Mouse (Mus musculus) liver, embryonic 16.5 days (tissue): ENCODE measurements around the gene Atp13a3. TPM values are rescaled to one million over a fixed set of nuclear protein-coding genes. Genes with fewer than 3 reads are reported as not detected.
"Not testable (repeated sequence)": the region's sequence is repeated elsewhere in the genome, so short reads cannot be mapped to it uniquely, and the experiment has no call there.

Experiments
- ATAC-seq: fragments of 200-750 bp; cut with Nextera tagmentation; 2 replicates; pipeline ENCODE4 v1.8.0; 2017; ENCODE audit warnings: low read depth, mild to moderate bottlenecking, moderate number of reproducible peaks, moderate library complexity
- H3K27ac ChIP-seq: fragments of 300-500 bp; sonication (generic); 2 replicates; pipeline ENCODE4 v1.5.1; 2014; ENCODE audit warnings: mild to moderate bottlenecking, low read length
- H3K27me3 ChIP-seq: fragments of 300-500 bp; sonication (generic); 2 replicates; pipeline ENCODE4 v1.6.1; 2014; ENCODE audit warnings: low read depth, low read length, mixed read lengths; ENCODE audit not compliant: control insufficient read depth, insufficient read depth
- H3K36me3 ChIP-seq: fragments of 300-500 bp; sonication (generic); 2 replicates; pipeline ENCODE4 v1.6.1; 2014; ENCODE audit warnings: mild to moderate bottlenecking; ENCODE audit not compliant: control insufficient read depth, insufficient read depth
- H3K4me1 ChIP-seq: fragments of 300-500 bp; sonication (generic); 2 replicates; pipeline ENCODE4 v1.6.1; 2014; ENCODE audit warnings: low read depth, low read length, mixed read lengths; ENCODE audit not compliant: control insufficient read depth
- H3K4me2 ChIP-seq: fragments of 300-500 bp; sonication (generic); 2 replicates; pipeline ENCODE4 v1.6.1; 2014; ENCODE audit warnings: low read depth, low read length, mixed read lengths
- H3K4me3 ChIP-seq: fragments of 300-500 bp; sonication (generic); 2 replicates; pipeline ENCODE4 v1.5.1; 2014; ENCODE audit warnings: low read depth, mild to moderate bottlenecking, low read length
- H3K9ac ChIP-seq: fragments of 300-500 bp; sonication (generic); 2 replicates; pipeline ENCODE4 v1.6.1; 2014; ENCODE audit warnings: low read depth, low read length
- H3K9me3 ChIP-seq: fragments of 300-500 bp; sonication (generic); replicated peaks from 2 replicates; pipeline ENCODE4 v1.6.1; 2016; ENCODE audit warnings: low read length; ENCODE audit not compliant: control insufficient read depth
- WGBS: fragments of 180-500 bp; shearing (Covaris S2); extraction: QIAGEN DNeasy Blood & Tissue Kit; methylation state at CpG from one replicate; pipeline ENCODE4 v1.1.7; 2014; ENCODE audit not compliant: insufficient replicate concordance; 5-methylcytosine and 5-hydroxymethylcytosine counted together
- polyA plus RNA-seq: library from polyadenylated mRNA; unstranded; fragments of >200 nt; fragmentation: Nextera tagmentation; extraction: Ambion mirVana; gene quantifications from 2 replicates; pipeline ENCODE4 v1.2.1, GENCODE M21; 2015

The Atp13a3 gene
- polyA plus RNA-seq, 1 experiment from 2014 or later = 5.1 TPM

GRCm38 (mm10) chr16:30386911-30387439, 18.8 kb downstream of the Atp13a3 start:
- peaks cover 40% of the 10 kb centered on the region for H3K4me1 ChIP-seq

GRCm38 (mm10) chr16:30385531-30385930, 20.2 kb downstream of the Atp13a3 start:
- no peak for ATAC-seq
- Histone ChIP-seq H3K4me1 (peaks cover 38% of the 10 kb centered on the region), H3K27me3 (no peaks in the 10 kb centered on the region), H3K9me3 (no peaks in the 10 kb centered on the region), H3K9ac (no peak overlapping the region), H3K27ac (no peak overlapping the region), H3K4me3 (no peak overlapping the region), H3K36me3 (peaks cover 3% of the 10 kb centered on the region), H3K4me2 (peak overlapping the region; percentile 4)
- 69% methylated on average over 1 of the region's 1 CpGs for WGBS

More at GRCm38 (mm10) chr16:30386911-30387439, 18.8 kb downstream of the Atp13a3 start:
- Histone ChIP-seq H3K9me3 (no peaks in the 10 kb centered on the region), H3K4me3 (peak overlapping the region; percentile 91), H3K27me3 (no peaks in the 10 kb centered on the region), H3K4me2 (peak overlapping the region; percentile 72), H3K27ac (peak overlapping the region; percentile 8; the same call in 1 of the 2 replicates), H3K36me3 (peaks cover 3% of the 10 kb centered on the region), H3K9ac (peak overlapping the region; percentile 90)
- WGBS = 39% methylated on average over 8 of the region's 8 CpGs
- ATAC-seq = no peak

GRCm38 (mm10) chr16:30376237-30376636, 29.5 kb downstream of the Atp13a3 start:
- no peaks in the 10 kb centered on the region for H3K9me3 ChIP-seq
- peaks cover 6% of the 10 kb centered on the region for H3K4me1 ChIP-seq
- no peaks in the 10 kb centered on the region for H3K27me3 ChIP-seq
- no peak for ATAC-seq
- H3K36me3 ChIP-seq = peaks cover 4% of the 10 kb centered on the region; the same call in 1 of the 2 replicates
- H3K27ac ChIP-seq = no peak overlapping the region
- no peak overlapping the region for H3K4me2 ChIP-seq
- no peak overlapping the region for H3K4me3 ChIP-seq
- 45% methylated on average over 3 of the region's 3 CpGs for WGBS
- H3K9ac ChIP-seq = no peak overlapping the region

GRCm38 (mm10) chr16:30374927-30375326, 30.8 kb downstream of the Atp13a3 start:
- no peak overlapping the region for H3K4me3 ChIP-seq
- H3K9me3 ChIP-seq = no peaks in the 10 kb centered on the region
- H3K9ac ChIP-seq = no peak overlapping the region
- 0 out of 2 replicates have a peak, but pooled peaks cover 1% of the 10 kb centered on the region for H3K36me3 ChIP-seq
- 73% methylated on average over 3 of the region's 3 CpGs for WGBS
- peaks cover 6% of the 10 kb centered on the region for H3K4me1 ChIP-seq
- H3K27me3 ChIP-seq = no peaks in the 10 kb centered on the region
- no peak overlapping the region for H3K27ac ChIP-seq
- no peak overlapping the region for H3K4me2 ChIP-seq
- no peak for ATAC-seq

- Histone ChIP-seq H3K27ac (no peak overlapping the region), H3K4me3 (no peak overlapping the region), H3K36me3 (no peaks in the 10 kb centered on the region), H3K9me3 (no peaks in the 10 kb centered on the region), H3K4me2 (no peak overlapping the region), H3K27me3 (no peaks in the 10 kb centered on the region), H3K4me1 (peaks cover 6% of the 10 kb centered on the region), H3K9ac (no peak overlapping the region)
- WGBS = 38% methylated on average over 3 of the region's 3 CpGs
- no peak for ATAC-seq
Observed at GRCm38 (mm10) chr16:30374266-30374665, 31.5 kb downstream of the Atp13a3 start.

- not testable (repeated sequence) for H3K4me1 ChIP-seq, ATAC-seq, H3K9me3 ChIP-seq, H3K4me3 ChIP-seq, H3K9ac ChIP-seq, H3K27me3 ChIP-seq, H3K27ac ChIP-seq, H3K4me2 ChIP-seq, H3K36me3 ChIP-seq
- WGBS = 78% methylated on average over 4 of the region's 4 CpGs
Observed at GRCm38 (mm10) chr16:30373286-30373685, 32.5 kb downstream of the Atp13a3 start.

GRCm38 (mm10) chr16:30367395-30367794, 38.4 kb downstream of the Atp13a3 start:
- H3K27ac ChIP-seq = no peak overlapping the region
- WGBS = 74% methylated on average over 2 of the region's 2 CpGs
- no peaks in the 10 kb centered on the region for H3K27me3 ChIP-seq

GRCm38 (mm10) chr16:30364604-30365003, 41.2 kb downstream of the Atp13a3 start:
- Histone ChIP-seq H3K9me3 (no peaks in the 10 kb centered on the region), H3K27me3 (no peaks in the 10 kb centered on the region), H3K4me1 (no peaks in the 10 kb centered on the region), H3K4me3 (no peak overlapping the region), H3K36me3 (peaks cover 2% of the 10 kb centered on the region), H3K9ac (no peak overlapping the region), H3K4me2 (no peak overlapping the region), H3K27ac (no peak overlapping the region)
- WGBS = 81% methylated on average over 6 of the region's 6 CpGs
- no peak for ATAC-seq

More at GRCm38 (mm10) chr16:30367395-30367794, 38.4 kb downstream of the Atp13a3 start:
- H3K4me1 ChIP-seq = no peaks in the 10 kb centered on the region
- ATAC-seq = no peak
- no peak overlapping the region for H3K4me3 ChIP-seq
- no peak overlapping the region for H3K4me2 ChIP-seq
- no peaks in the 10 kb centered on the region for H3K9me3 ChIP-seq
- peaks cover 2% of the 10 kb centered on the region for H3K36me3 ChIP-seq
- no peak overlapping the region for H3K9ac ChIP-seq

GRCm38 (mm10) chr16:30362528-30362927, 43.2 kb downstream of the Atp13a3 start:
- Histone ChIP-seq H3K9ac (no peak overlapping the region), H3K4me1 (no peaks in the 10 kb centered on the region), H3K27ac (no peak overlapping the region), H3K27me3 (no peaks in the 10 kb centered on the region), H3K4me3 (no peak overlapping the region), H3K36me3 (peaks cover 2% of the 10 kb centered on the region), H3K4me2 (no peak overlapping the region), H3K9me3 (no peaks in the 10 kb centered on the region)
- 78% methylated on average over 3 of the region's 3 CpGs for WGBS
- no peak for ATAC-seq
